Mouse (Mus musculus) neural tube, embryonic 14.5 days (tissue): ENCODE measurements at regions not wholly inside any gene's neighbourhood (a gene's known extent, or its start where the extent isn't known, plus 50 kb on each side); places are given as distances from the start of the nearest gene placed in this dataset.
"Not testable (repeated sequence)": the region's sequence is repeated elsewhere in the genome, so short reads cannot be mapped to it uniquely, and the experiment has no call there.

Source experiments
- ATAC-seq: fragments of 200-750 bp; cut with Nextera tagmentation; 2 replicates; pipeline ENCODE4 v1.8.0; 2017; ENCODE audit warnings: low read depth, mild to moderate bottlenecking, moderate TSS enrichment, moderate library complexity
- H3K27ac ChIP-seq: fragments of 300-500 bp; sonication (generic); 2 replicates; pipeline ENCODE4 v1.5.1; 2014; ENCODE audit warnings: low read depth, mild to moderate bottlenecking, control low read depth, low read length, moderate library complexity, mixed read lengths
- H3K27me3 ChIP-seq: fragments of 300-500 bp; sonication (generic); 2 replicates; pipeline ENCODE4 v1.6.1; 2014; ENCODE audit warnings: low read length; ENCODE audit not compliant: control insufficient read depth, insufficient read depth
- H3K36me3 ChIP-seq: fragments of 300-500 bp; sonication (generic); 2 replicates; pipeline ENCODE4 v1.6.1; 2014; ENCODE audit warnings: low read length, mixed read lengths; ENCODE audit not compliant: control insufficient read depth, insufficient read depth
- H3K4me1 ChIP-seq: fragments of 300-500 bp; sonication (generic); 2 replicates; pipeline ENCODE4 v1.6.1; 2014; ENCODE audit warnings: low read length; ENCODE audit not compliant: control insufficient read depth, insufficient read depth
- H3K4me2 ChIP-seq: fragments of 300-500 bp; sonication (generic); 2 replicates; pipeline ENCODE4 v1.6.1; 2014; ENCODE audit warnings: mild to moderate bottlenecking, low read depth, low read length, control low read depth
- H3K4me3 ChIP-seq: fragments of 300-500 bp; sonication (generic); 2 replicates; pipeline ENCODE4 v1.5.1; 2014; ENCODE audit warnings: low read depth, low read length, control low read depth, mixed read lengths
- H3K9ac ChIP-seq: fragments of 300-500 bp; sonication (generic); replicated peaks from 2 replicates; pipeline ENCODE4 v1.6.1; 2014; ENCODE audit warnings: low read depth, mild to moderate bottlenecking, control low read depth, low read length, mixed read lengths
- H3K9me3 ChIP-seq: fragments of 300-500 bp; sonication (generic); 2 replicates; pipeline ENCODE4 v1.6.1; 2016; ENCODE audit warnings: low read length; ENCODE audit not compliant: control insufficient read depth
- WGBS: fragments of 180-500 bp; shearing (Covaris S2); extraction: QIAGEN DNeasy Blood & Tissue Kit; methylation state at CpG from one replicate; pipeline ENCODE4 v1.1.7; 2014; 5-methylcytosine and 5-hydroxymethylcytosine counted together

DNA sequence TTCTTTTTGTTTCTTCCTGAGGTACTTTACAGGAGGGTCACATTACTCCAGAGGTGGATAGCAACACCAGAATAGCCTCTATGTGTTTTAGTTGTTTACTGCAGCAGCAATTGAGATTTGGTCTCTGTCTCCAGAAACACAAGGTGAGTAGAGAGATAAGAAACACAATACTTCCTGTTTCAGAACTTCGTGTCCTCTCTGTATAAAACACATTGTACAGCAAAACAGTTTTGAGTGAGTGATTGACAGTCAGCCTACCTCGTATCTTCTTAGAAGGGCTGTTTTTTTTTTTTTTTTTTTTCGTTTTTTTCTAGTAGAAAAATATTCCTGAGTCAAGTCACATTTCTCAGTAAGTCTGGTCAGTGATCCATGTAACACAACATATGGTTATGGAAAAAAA, 89.6 kb upstream of the Steap1 start:
- ATAC-seq, result no peak
- no peaks in the 10 kb centered on the region for H3K36me3 ChIP-seq
- H3K27ac ChIP-seq, result no peak overlapping the region
- no peaks in the 10 kb centered on the region for H3K9me3 ChIP-seq
- no peak overlapping the region for H3K9ac ChIP-seq
- H3K4me3 ChIP-seq, result no peak overlapping the region
- 52% methylated on average over 3 of the region's 3 CpGs for WGBS
- no peak overlapping the region for H3K4me2 ChIP-seq
- H3K4me1 ChIP-seq, result no peaks in the 10 kb centered on the region
- no peaks in the 10 kb centered on the region for H3K27me3 ChIP-seq

DNA sequence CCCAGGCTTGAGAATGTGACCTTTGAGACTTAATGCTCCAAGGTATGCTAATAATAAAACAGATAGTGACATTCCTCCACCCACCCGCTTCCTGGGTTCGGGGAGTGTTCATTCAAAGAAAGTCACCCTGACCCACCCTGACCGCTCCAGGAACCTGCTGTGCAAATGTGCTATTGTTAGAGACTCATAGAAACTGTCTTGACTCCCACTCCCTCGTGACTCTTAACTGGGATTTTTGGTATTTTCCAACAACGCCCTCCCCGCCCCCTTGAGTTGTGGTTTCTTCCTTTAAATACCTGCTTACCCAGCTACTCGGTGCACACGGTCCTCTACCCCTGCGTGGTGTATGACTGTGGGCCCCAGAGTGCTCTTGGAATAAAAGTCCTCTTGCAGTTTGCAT, 73.5 kb upstream of the Steap1 start:
- ATAC-seq, H3K9me3 ChIP-seq, H3K27ac ChIP-seq, H3K4me2 ChIP-seq, H3K36me3 ChIP-seq, H3K4me1 ChIP-seq, H3K9ac ChIP-seq, H3K27me3 ChIP-seq, H3K4me3 ChIP-seq: not testable (repeated sequence)
- 90% methylated on average over 9 of the region's 9 CpGs for WGBS
